Mouse (Mus musculus) layer of hippocampus, postnatal 36 days (tissue): ENCODE results near the gene Gm27029. TPM values are rescaled to one million over a fixed set of nuclear protein-coding genes. Genes with fewer than 3 reads are reported as not detected.
A peak's percentile ranks its signal among the peaks of the same experiment; 100 is the strongest.
"Not testable (repeated sequence)": the region's sequence is repeated elsewhere in the genome, so short reads cannot be mapped to it uniquely, and the experiment has no call there.

Source experiments
- DNase-seq, 2 experiments: peaks; one replicate each; pipeline ENCODE4 v3.0.0; 2022
- total RNA-seq, 2 experiments: library from RNA; stranded (reverse); gene quantifications; 2 replicates each; pipeline ENCODE4 v1.2.3; 2021

Gm27029 gene
- total RNA-seq: 1 to 10 TPM; 7.1 to 8.8 TPM

DNA sequence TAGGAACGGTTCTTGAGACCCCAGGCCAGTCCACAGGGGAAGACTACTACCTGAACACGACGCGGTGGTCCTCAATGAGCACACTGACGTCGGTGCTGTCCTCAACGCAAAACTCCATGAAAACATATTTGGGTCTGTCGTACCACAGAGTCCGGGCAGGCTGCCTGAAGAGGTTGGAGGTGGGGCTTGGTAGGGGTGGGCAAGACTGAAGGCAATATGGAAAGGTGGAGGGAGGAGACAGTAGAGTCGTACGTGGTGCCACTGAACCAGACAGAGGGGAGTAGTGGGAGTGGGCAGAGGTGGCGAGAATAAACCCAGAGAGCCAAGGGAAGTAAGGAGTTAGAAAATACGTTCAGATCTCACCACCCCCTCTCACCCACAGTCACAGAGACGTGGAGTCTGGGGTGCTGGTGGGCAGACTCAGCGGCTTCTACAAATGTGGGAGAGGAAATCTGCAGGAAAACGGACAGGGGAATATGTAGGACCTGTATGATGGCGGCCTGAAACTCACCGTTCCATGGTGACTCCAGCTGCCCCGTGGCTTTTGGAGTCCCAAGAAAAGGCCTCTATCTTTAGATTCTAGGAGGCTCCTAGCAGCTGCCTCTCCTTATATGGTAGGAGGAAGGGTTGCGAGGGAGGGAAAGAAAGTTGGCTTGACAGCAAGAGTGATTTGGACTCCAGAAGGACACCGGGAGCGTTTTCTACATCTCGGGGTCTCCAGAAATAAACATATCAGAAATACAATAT lies at the start of gene Gm27029:
Gene Gm27029 (minus strand): TSS at position 692 of the 747 bp plus-strand sequence.
- no peak for DNase-seq

DNA sequence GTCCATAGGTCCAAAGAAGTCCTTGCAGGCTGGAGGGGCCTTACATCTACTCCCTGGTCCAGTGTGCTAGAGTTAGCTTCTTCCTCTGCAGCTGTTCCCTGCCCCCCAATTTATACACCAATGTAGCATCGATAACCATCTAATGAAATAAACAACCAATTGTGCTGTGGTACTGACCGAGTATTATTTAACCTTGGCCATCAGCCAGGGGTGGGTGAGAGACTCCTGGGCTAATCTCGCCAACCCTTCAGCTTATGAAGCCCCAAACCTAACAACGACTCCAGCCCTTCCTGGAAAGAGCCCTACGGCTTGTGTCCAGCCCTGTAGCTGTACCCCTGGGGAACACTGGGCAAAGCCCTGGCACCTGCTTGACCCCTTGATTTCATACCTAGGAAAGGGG lies 49.7 kb upstream of the Gm27029 start:
- no peak for DNase-seq

DNA sequence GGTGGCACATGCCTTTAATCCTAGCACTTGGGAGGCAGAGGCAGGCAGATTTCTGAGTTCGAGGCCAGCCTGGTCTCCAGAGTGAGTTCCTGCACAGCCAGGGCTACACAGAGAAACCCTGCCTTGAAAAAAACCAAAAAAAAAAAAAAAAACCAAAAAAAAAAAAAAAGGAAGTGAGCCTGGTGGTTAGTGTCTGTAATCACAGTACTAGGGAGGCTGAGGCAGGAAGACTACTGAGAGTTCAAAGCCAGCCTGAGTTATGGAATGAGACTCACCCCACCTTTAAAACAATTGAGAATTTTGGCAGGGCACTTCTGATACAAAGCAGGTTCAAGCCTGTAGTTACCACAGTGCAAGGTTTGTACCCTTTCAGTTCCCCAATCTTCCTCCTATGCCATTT lies 49.1 kb upstream of the Gm27029 start:
- DNase-seq: not testable (repeated sequence)

DNA sequence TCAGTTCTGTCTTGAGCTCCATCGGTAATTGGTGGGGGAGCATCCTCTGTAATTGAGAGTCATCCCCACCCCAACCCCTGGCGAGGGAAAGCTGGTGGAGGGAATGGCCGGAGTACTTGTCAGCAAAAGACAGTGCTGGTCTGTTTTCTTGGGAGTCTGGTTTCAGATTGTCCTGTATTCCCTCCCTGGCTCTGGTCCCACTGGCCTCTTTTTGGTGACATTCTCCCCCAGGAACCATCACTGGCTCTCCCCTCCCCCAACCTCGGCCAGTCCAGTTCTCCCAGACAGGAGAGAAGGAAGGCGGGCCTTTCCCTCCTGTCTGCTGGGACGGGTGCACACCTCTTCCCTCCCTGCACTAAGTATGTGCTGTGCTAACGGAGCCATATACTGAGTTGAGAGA lies 47.7 kb upstream of the Gm27029 start:
- DNase-seq: peak in 1 of 2 experiments; percentile 32

- DNase-seq: no peak
These were observed 47.3 kb upstream of the Gm27029 start for GRCm38 (mm10) chr11:101471926-101472325.

DNA sequence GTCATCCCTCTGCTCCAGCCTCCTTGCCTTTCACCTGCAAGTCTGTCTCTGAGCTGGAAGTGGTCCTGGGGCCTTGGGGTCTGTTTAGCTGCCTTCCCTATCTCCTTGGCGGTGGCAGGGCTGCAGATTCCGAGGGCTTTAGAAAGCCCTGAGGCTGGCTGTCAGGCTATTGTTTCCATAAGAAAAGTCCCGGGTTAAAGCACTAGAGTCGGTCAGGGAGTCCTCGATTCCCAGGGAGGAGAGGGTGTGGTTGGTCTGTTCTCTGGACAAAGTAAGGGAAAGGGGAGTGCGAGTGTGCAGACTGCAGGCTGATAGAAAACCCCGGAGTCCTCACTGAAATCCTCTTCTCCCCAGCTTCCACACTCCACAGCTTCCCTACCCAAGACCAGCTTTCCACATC lies 45.6 kb upstream of the Gm27029 start:
- DNase-seq: no peak

DNA sequence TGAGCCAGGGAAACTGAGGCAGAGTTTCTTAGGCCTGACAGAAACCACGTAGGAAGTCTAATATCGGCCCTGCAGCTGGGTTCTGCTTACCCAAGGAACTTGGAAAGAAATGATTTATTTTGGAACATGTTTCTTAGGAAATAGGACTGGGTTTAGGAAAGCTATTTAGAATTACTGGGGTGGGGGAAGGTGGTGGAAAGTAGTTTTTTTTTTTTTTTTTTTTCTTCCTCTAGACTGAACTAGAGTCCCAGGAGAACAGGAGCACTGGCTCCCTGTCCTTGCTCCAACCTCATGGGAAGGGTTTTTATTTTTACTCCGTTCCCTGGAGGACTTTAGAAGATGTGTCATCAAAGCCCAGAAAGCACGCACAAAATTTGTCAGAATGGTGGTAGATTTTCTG lies 44.6 kb upstream of the Gm27029 start:
- DNase-seq: no peak

- DNase-seq: no peak
These were observed 44.1 kb upstream of the Gm27029 start for GRCm38 (mm10) chr11:101468731-101469130.

GRCm38 (mm10) chr11:101468263-101468688 lies 43.7 kb upstream of the Gm27029 start:
- peak; percentile 31 to 32 for DNase-seq

DNA sequence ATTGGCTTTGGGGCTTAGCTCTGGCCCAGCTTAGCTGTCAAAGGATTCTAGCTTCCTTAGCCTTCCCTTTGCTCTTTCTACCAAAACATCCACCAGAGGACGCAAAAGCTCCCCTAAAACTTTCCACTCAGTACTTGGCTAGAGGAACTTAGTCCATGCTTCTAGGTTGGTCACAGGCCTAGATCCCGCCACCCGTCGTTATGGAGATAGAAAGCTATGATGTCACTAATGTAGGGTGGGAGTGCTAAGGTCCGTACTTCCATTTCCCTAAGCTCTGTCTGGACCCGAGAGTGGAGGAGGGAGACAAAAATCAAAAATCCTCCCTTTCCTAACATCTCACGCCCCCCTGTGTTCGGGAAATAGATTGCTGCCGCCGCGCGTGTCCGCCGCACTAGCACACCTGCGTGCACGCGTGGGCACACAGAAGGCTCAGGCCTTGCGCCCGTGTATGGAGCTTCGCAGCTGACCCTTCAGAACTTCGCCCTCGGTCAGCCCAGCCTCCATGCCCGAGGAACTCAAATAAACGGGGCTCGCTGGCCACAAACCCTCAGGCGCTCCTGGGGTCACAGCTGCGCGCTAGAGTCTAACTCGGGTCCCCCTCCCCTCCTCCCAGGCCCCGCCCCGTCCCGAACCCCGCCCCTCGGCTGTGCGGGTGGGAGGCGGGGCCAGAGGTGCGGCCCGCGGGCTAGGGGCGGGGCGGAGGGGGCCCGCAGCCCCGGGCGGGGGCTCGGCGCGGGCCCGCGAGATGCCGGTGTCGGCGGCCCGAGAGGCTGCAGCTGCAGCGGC lies 43.1 kb upstream of the Gm27029 start:
- DNase-seq: peak; percentile 62 to 66

DNA sequence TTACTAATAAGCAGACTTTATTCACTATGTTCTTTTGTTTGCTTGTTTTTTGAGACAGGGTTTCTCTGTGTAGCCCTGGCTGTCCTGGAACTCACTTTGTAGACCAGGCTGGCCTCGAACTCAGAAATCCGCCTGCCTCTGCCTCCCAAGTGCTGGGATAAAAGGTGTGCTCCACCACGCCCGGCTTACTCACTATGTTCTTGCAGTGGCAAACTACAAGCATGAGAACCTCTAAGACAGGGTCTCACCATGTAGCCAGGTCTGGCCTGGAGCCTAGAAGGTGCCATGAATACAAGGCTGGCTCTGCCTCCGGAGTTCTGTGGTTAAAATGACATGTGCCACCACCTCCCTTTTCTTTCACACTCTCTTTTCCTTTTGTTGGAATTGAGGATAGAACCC lies 42.0 kb upstream of the Gm27029 start:
- DNase-seq: not testable (repeated sequence)

GRCm38 (mm10) chr11:101465869-101466551 lies 41.4 kb upstream of the Gm27029 start, which contains the start of gene Vat1:
Gene Vat1 (minus strand): TSS chr11:101466230.
- DNase-seq: peak; percentile 38

GRCm38 (mm10) chr11:101465101-101465868 lies 40.7 kb upstream of the Gm27029 start:
- DNase-seq: no peak

- DNase-seq: no peak
These were observed 39.9 kb upstream of the Gm27029 start, which contains the start of gene Rnd2 for GRCm38 (mm10) chr11:101464211-101465100. Gene Rnd2 (plus strand): TSS chr11:101464999.

- DNase-seq: no peak
These were observed 38.2 kb upstream of the Gm27029 start for GRCm38 (mm10) chr11:101462583-101463440.

- DNase-seq: no peak
These were observed 37.5 kb upstream of the Gm27029 start for GRCm38 (mm10) chr11:101462141-101462540.

DNA sequence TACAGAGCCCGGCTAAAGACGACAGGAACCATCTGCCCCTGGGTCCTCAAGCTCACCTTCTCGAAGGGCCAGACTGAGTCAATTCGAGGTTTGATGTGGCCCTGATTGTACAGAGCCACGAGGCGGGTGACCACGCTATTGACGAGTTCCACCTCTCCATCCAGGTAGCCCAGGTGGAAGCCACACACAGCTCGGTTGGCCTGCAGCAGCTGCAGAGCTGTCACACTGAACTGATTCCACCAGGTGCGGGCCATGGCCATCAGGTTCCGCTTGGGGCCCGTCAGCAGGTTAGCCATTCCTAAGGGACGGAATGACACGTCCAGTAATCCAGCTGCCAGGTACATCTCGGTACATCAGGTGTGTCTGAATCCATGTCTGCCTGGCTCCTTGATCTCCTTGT lies 35.7 kb upstream of the Gm27029 start:
- DNase-seq: no peak

DNA sequence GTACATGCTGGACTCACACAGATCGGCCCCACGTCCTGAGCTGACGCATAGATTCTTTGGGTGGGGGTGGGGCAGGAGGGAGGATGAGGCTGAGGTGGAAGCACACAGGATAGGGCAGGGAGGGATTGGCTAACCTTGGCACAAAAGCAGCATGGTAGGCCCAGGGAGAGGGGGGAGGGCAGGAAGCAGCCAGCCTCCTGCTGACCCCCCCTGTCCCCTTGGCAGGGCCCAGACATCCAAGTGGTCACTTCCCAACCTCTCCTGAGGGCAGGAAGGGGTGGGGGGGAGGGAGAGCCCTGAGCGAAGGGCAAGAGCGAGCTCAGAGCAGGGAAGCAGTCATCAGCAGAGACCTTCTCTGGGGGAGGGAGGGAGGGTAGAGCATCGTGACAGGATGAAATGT lies 35.1 kb upstream of the Gm27029 start:
- no peak for DNase-seq

- no peak for DNase-seq
These were observed 33.6 kb upstream of the Gm27029 start for GRCm38 (mm10) chr11:101458217-101458616.

DNA sequence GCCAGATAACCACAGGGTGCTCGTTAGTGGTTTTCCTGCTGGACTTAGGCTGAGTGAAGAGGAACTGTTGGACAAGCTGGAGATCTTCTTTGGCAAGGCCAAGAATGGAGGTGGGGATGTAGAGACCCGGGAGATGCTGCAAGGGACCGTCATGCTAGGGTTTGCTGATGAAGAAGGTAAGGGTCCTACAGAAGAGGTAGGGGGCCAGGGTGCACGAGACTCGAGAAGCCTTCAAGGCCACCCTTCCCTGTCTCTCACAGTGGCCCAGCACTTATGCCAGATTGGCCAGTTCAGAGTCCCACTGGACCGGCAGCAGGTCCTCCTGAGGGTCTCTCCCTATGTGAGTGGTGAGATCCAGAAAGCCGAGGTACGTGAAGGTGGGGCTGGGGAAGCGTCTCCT lies 33.0 kb upstream of the Gm27029 start:
- no peak for DNase-seq
